In the genomic region with DNA sequence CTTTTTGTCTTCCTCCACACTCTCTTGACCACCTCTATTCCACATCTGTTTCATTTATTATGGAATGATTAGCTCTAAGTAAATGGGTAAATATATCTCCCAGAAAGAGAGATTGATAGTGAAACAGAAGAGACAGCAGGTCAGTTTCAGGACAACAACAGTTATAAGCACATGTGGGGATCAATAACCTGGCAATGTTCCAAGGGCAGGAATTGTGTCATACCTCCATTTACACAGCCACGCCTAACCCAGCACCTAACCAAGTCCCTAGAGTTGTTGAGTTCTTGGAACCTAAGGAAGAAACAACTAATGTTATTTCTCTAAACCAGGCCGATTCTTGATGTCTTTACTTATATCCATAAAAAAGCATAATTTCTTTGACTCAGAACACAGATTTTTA, we compare ENCODE assay signal across 30 mouse cellular contexts.
"Had no signal": no experiment of that assay in that cellular context is flagged by ENCODE, and none has a peak within 500 bp of the region (broad histone marks: within the 10 kb centered on the region; RNA-seq: fewer than 3 reads in every experiment).

No protein-coding gene starts in this region.

- H3K4me2 ChIP-seq: limb, embryonic 12.5 days; limb, embryonic 13.5 days; limb, embryonic 15.5 days; liver, embryonic 12.5 days; liver, embryonic 13.5 days; liver, embryonic 15.5 days; lung, embryonic 14.5 days; lung, embryonic 15.5 days; midbrain, embryonic 11.5 days; midbrain, embryonic 12.5 days; midbrain, embryonic 13.5 days; midbrain, embryonic 15.5 days; neural tube, embryonic 12.5 days had no signal

- H3K4me3 ChIP-seq: left cerebral cortex, adult 2 months; limb, embryonic 10.5 days; limb, embryonic 12.5 days; limb, embryonic 13.5 days; limb, embryonic 15.5 days; liver, embryonic 12.5 days; liver, embryonic 13.5 days; liver, embryonic 15.5 days; lung, embryonic 15.5 days; megakaryocyte, embryonic 14.5 days; midbrain, embryonic 10.5 days; midbrain, embryonic 12.5 days; midbrain, embryonic 13.5 days; midbrain, embryonic 15.5 days; myocyte; neural tube, embryonic 12.5 days had no signal

- H3K9ac ChIP-seq: limb, embryonic 12.5 days; limb, embryonic 13.5 days; limb, embryonic 15.5 days; liver, embryonic 12.5 days; liver, embryonic 13.5 days; liver, embryonic 14.5 days; liver, embryonic 15.5 days; lung, embryonic 14.5 days; lung, embryonic 15.5 days; midbrain, embryonic 12.5 days; midbrain, embryonic 13.5 days; midbrain, embryonic 15.5 days; neural tube, embryonic 12.5 days had no signal

- ATAC-seq: liver, embryonic 12.5 days; lung, postnatal 0 days; midbrain, embryonic 13.5 days; midbrain, embryonic 15.5 days; midbrain, embryonic 16.5 days had no signal

- H3K9me3 ChIP-seq: limb, embryonic 10.5 days; limb, embryonic 12.5 days; limb, embryonic 13.5 days; limb, embryonic 15.5 days; liver, embryonic 12.5 days; liver, embryonic 15.5 days; lung, embryonic 15.5 days; megakaryocyte, embryonic 14.5 days; midbrain, embryonic 10.5 days; midbrain, embryonic 12.5 days; midbrain, embryonic 13.5 days; midbrain, embryonic 15.5 days; neural tube, embryonic 12.5 days had no signal

- H3K36me3 ChIP-seq: limb, embryonic 10.5 days; limb, embryonic 12.5 days; limb, embryonic 13.5 days; limb, embryonic 15.5 days; liver, embryonic 12.5 days; liver, embryonic 13.5 days; liver, embryonic 15.5 days; lung, embryonic 15.5 days; midbrain, embryonic 10.5 days; midbrain, embryonic 12.5 days; midbrain, embryonic 13.5 days; midbrain, embryonic 15.5 days; neural tube, embryonic 12.5 days had no signal

- H3K27me3 ChIP-seq: limb, embryonic 12.5 days; limb, embryonic 13.5 days; limb, embryonic 15.5 days; liver, embryonic 12.5 days; liver, embryonic 13.5 days; liver, embryonic 15.5 days; lung, embryonic 15.5 days; megakaryocyte, embryonic 14.5 days; midbrain, embryonic 12.5 days; midbrain, embryonic 13.5 days; midbrain, embryonic 15.5 days; neural tube, embryonic 12.5 days had no signal

- DNase-seq: left cerebral cortex, postnatal 4 days; liver, embryonic 13.5 days; lung, adult 18-20 months; lung, adult 2 months; lung, embryonic 14.5 days; lung, postnatal 10 days; lung, postnatal 14 days; lung, postnatal 36 days; lung, postnatal 4 days; midbrain, embryonic 14.5 days had no signal

- H3K27ac ChIP-seq: left cerebral cortex, adult 2 months; limb, embryonic 10.5 days; limb, embryonic 12.5 days; limb, embryonic 13.5 days; limb, embryonic 15.5 days; liver, embryonic 12.5 days; liver, embryonic 13.5 days; liver, embryonic 14.5 days; liver, embryonic 15.5 days; lung, embryonic 15.5 days; macrophage; midbrain, embryonic 10.5 days; midbrain, embryonic 12.5 days; midbrain, embryonic 13.5 days; midbrain, embryonic 15.5 days; neural tube, embryonic 12.5 days had no signal

- H3K4me1 ChIP-seq: limb, embryonic 10.5 days; limb, embryonic 12.5 days; limb, embryonic 13.5 days; limb, embryonic 15.5 days; liver, embryonic 12.5 days; liver, embryonic 13.5 days; liver, embryonic 15.5 days; lung, embryonic 15.5 days; megakaryocyte, embryonic 14.5 days; midbrain, embryonic 10.5 days; midbrain, embryonic 12.5 days; midbrain, embryonic 13.5 days; midbrain, embryonic 15.5 days; neural tube, embryonic 12.5 days had no signal
